Mouse (Mus musculus) ES-E14 (cell line): ENCODE results near the gene Palm3. TPM values are rescaled to one million over a fixed set of nuclear protein-coding genes. Genes with fewer than 3 reads are reported as not detected.

Source experiments
- DNase-seq: peaks from one replicate; pipeline ENCODE4 v3.0.0-alpha.2; 2013; ENCODE audit warnings: low read depth, low spot score
- H3K27ac ChIP-seq: 2 replicates; pipeline ENCODE4 v1.5.1; 2012; ENCODE audit warnings: low read depth, mild to moderate bottlenecking, low read length, moderate library complexity, mixed read lengths; ENCODE audit not compliant: poor library complexity, insufficient read depth, severe bottlenecking
- H3K36me3 ChIP-seq: 2 replicates; pipeline ENCODE4 v1.6.1; 2012; ENCODE audit warnings: mild to moderate bottlenecking, low read length, moderate library complexity, mixed read lengths; ENCODE audit not compliant: control insufficient read depth, poor library complexity, insufficient read depth, severe bottlenecking
- H3K4me1 ChIP-seq, 2 experiments: fragments of 150-350 bp in 1 of 2; sonication (generic) in 1 of 2; 2 replicates each; pipeline ENCODE4 v1.6.1; 2012; ENCODE audit warnings: low read length in 2 of 2, mild to moderate bottlenecking in 1 of 2, mixed read lengths in 1 of 2; ENCODE audit not compliant: control insufficient read depth in 2 of 2, insufficient read depth in 2 of 2, poor library complexity in 1 of 2
- H3K4me3 ChIP-seq, 2 experiments: fragments of 150-350 bp in 1 of 2; sonication (generic) in 1 of 2; 2 replicates each; pipeline ENCODE4 v1.5.1; 2012; ENCODE audit warnings: low read length in 2 of 2, low read depth in 1 of 2, mild to moderate bottlenecking in 1 of 2, mixed read lengths in 1 of 2; ENCODE audit not compliant: insufficient read depth in 1 of 2, poor library complexity in 1 of 2, severe bottlenecking in 1 of 2
- H3K9ac ChIP-seq: 2 replicates; pipeline ENCODE4 v1.6.1; 2012; ENCODE audit warnings: low read depth, mild to moderate bottlenecking, low read length, mixed read lengths; ENCODE audit not compliant: poor library complexity, insufficient read depth, severe bottlenecking
- H3K9me3 ChIP-seq: fragments of 150-350 bp; sonication (generic); 2 replicates; pipeline ENCODE4 v1.6.1; 2012; ENCODE audit warnings: low read depth, mild to moderate bottlenecking, low read length; ENCODE audit not compliant: control insufficient read depth, insufficient read depth
- CHD2 ChIP-seq: IDR thresholded peaks from 2 replicates; pipeline ENCODE4 v1.6.1; 2014; ENCODE audit warnings: mild to moderate bottlenecking, low read depth, low read length, inconsistent platforms
- HCFC1 ChIP-seq: IDR thresholded peaks from 2 replicates; pipeline ENCODE4 v1.6.1; 2012; ENCODE audit warnings: low read length, inconsistent platforms, borderline replicate concordance; ENCODE audit not compliant: insufficient read depth
- MAFK ChIP-seq: IDR thresholded peaks from 2 replicates; pipeline ENCODE4 v1.6.1; 2014; ENCODE audit warnings: mild to moderate bottlenecking, low read depth, low read length, inconsistent platforms; ENCODE audit not compliant: insufficient read depth
- ZC3H11A ChIP-seq: IDR thresholded peaks from 2 replicates; pipeline ENCODE4 v1.6.1; 2012; ENCODE audit warnings: low read depth, mild to moderate bottlenecking, inconsistent platforms, low read length, borderline replicate concordance
- ZNF384 ChIP-seq: IDR thresholded peaks from 2 replicates; pipeline ENCODE4 v1.6.1; 2012; ENCODE audit warnings: low read depth, low read length, inconsistent platforms
- in situ Hi-C, 2 experiments: fragments of 600-800 bp; cut with MboI; formaldehyde crosslinking; loops; one replicate each; pipeline ENCODE4 v1.15.1; 2025; ENCODE audit warnings: low sequenced_read_pairs in 2 of 2, inconsistent platforms in 1 of 2; ENCODE audit not compliant: unreplicated experiment in 2 of 2
- total RNA-seq: library from RNA; depleted of rRNA; stranded (reverse); fragments of 300-350 nt; gene quantifications from 2 replicates; pipeline ENCODE4 v1.2.3, GENCODE M21; 2012

Palm3 gene
- total RNA-seq, 1 experiment, result 29.0 TPM

DNA sequence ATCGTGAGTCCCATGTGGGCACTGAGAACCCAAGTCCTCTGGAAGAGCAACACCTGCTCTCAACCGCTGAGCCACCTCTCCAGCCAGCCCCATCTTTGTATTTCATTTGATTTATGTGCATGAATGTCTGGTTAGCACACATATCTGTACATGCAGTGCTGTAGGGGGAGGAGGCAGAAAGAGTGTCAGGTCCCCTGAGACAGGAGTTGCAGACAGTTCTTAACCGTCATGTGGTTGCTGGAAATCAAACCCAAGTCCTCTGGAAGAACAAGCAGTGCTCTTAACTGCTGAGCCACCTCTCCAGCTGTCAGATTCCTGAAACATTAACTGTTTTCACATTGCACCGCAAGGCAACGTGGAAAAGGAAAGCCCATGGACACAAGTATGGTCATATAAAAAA, 26.9 kb downstream of the Palm3 start:
- no peak for TF ChIP-seq CHD2
- no peak for TF ChIP-seq ZC3H11A
- TF ChIP-seq MAFK, result no peak
- no peak for TF ChIP-seq ZNF384
- no peak for TF ChIP-seq HCFC1
- no peak for DNase-seq
- Histone ChIP-seq H3K27ac (no peak overlapping the region), H3K4me3 (no peak overlapping the region), H3K9ac (no peak overlapping the region), H3K9me3 (no peaks in the 10 kb centered on the region), H3K36me3 (no peaks in the 10 kb centered on the region), H3K4me1 (peaks cover 6 to 11% of the 10 kb centered on the region in 2 experiments)
- in situ Hi-C loops, result no loop called here

GRCm38 (mm10) chr8:84052746-84053145, 31.5 kb downstream of the Palm3 start:
- no peak overlapping the region for H3K27ac ChIP-seq
- H3K4me3 ChIP-seq, result no peak overlapping the region
- in situ Hi-C loops, result no loop called here
- no peak overlapping the region for H3K9ac ChIP-seq
- H3K4me1 ChIP-seq, result no peaks in the 10 kb centered on the region
- DNase-seq, result no peak
- H3K36me3 ChIP-seq, result no peaks in the 10 kb centered on the region
- no peaks in the 10 kb centered on the region for H3K9me3 ChIP-seq
- TF ChIP-seq ZC3H11A (no peak), CHD2 (no peak), ZNF384 (no peak), MAFK (no peak), HCFC1 (no peak)

- in situ Hi-C loops, result no loop called here
- H3K4me3 ChIP-seq, result no peak overlapping the region
- no peak for DNase-seq
- H3K9me3 ChIP-seq, result no peaks in the 10 kb centered on the region
- H3K27ac ChIP-seq, result no peak overlapping the region
- no peak overlapping the region for H3K9ac ChIP-seq
- peak; percentile 20; the same call in 1 of the 2 replicates for TF ChIP-seq ZC3H11A
- TF ChIP-seq ZNF384, result no peak
- no peak for TF ChIP-seq MAFK
- no peak for TF ChIP-seq HCFC1
- no peak for TF ChIP-seq CHD2
- no peaks in the 10 kb centered on the region for H3K36me3 ChIP-seq
- no peaks in the 10 kb centered on the region for H3K4me1 ChIP-seq
These were observed 32.0 kb downstream of the Palm3 start for GRCm38 (mm10) chr8:84053229-84053628.

DNA sequence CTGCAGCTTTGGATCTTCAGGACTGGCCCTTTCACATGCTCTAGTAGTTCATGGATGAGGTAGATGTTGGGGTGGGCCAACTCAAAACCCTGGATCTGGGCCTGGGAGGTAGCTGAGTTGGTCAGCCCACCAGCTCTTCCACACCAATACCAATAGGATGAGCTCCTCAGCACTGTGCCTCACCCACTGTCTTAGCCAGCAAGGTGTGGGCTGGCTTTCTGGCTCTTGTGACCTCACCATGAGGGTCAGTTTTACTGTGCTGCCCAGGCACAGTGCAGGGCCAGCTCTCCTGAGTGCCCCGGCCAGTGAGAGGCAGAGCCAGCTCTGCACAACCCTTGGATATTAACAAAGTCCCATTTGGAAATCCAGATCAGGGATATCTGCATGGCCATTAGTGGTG, 36.6 kb downstream of the Palm3 start:
- in situ Hi-C loops, result no loop called here
- peak overlapping the region; percentile 12 to 52; a peak in 3 of 4 replicates for H3K4me3 ChIP-seq
- H3K36me3 ChIP-seq, result no peaks in the 10 kb centered on the region
- H3K9me3 ChIP-seq, result no peaks in the 10 kb centered on the region
- DNase-seq, result no peak
- H3K4me1 ChIP-seq, result no peaks in the 10 kb centered on the region
- H3K27ac ChIP-seq, result peak overlapping the region; percentile 69; the same call in 1 of the 2 replicates
- no peak for TF ChIP-seq ZC3H11A
- H3K9ac ChIP-seq, result 0 out of 2 replicates have a peak overlapping the region, but pooled peaks have one; percentile 16

DNA sequence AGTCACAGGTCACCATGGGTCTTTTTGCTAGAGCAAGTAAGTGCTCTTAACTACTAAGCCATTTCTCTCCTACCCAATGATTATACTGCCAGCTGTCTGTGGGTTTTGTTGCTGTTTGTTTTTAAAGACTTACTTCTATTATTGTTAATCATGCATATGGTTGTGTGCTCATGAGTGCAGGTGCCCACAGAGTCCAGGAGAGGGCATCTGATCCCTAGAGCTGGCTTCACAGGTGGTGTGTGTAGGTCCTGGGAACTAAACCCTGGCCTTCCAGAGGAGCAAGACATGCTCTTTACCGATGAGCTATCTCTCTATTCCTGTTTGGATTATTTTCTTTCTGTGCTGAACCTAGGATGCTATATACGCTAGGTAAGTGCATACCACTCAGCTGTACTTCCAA, 38.0 kb downstream of the Palm3 start:
- Histone ChIP-seq H3K4me3 (no peak overlapping the region), H3K9ac (no peak overlapping the region), H3K36me3 (no peaks in the 10 kb centered on the region), H3K27ac (no peak overlapping the region), H3K9me3 (no peaks in the 10 kb centered on the region), H3K4me1 (peaks cover 0 to 2% of the 10 kb centered on the region in 2 experiments; a peak in 1 of 4 replicates)
- no peak for DNase-seq
- TF ChIP-seq ZC3H11A, result no peak
- no peak for TF ChIP-seq MAFK
- TF ChIP-seq ZNF384, result no peak
- no peak for TF ChIP-seq CHD2
- TF ChIP-seq HCFC1, result no peak
- in situ Hi-C loops, result no loop called here
